Mouse (Mus musculus) gastrocnemius, postnatal 10 days (tissue): ENCODE data around the gene Rab24. TPM values are rescaled to one million over a fixed set of nuclear protein-coding genes. Genes with fewer than 3 reads are reported as not detected.

Source experiments
- DNase-seq: peaks from one replicate; pipeline ENCODE4 v3.0.0; 2021; ENCODE audit warnings: mixed read lengths
- total RNA-seq, 2 experiments: library from RNA; stranded (reverse); gene quantifications; 2 replicates each; pipeline ENCODE4 v1.2.3; 2021

The Rab24 gene
- total RNA-seq, 2 experiments from 2014 or later: 36.0 to 37.2 TPM

DNA sequence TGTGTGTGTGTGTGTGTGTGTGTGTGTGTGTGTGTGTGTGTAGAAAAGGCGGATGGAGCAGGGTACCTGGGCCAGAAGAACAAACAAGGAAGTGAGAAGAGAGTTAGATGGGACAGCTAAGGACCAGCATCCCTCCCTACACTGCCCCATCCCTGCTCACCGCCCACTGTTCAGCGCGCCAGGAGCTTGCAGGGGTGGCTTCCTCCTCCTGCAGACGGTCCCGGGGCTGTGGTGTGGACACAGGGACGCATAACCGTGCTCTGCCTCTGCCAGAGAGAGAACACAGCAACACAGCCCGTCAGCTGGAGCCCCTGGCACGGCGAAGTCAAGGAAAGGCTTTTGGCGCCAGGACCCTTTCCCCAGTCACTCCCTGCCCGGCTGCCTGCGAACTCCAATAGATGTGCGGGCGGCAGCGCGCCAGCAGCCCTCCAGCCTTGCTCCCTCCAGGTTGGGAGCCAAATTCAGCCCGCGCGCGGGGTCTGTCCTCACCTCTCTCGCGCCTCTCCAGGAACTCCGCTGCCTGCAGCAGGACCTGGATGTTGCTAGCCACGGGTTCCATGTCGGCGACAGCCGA, 7.5 kb upstream of the Rab24 start:
- DNase-seq: peak; percentile 55

DNA sequence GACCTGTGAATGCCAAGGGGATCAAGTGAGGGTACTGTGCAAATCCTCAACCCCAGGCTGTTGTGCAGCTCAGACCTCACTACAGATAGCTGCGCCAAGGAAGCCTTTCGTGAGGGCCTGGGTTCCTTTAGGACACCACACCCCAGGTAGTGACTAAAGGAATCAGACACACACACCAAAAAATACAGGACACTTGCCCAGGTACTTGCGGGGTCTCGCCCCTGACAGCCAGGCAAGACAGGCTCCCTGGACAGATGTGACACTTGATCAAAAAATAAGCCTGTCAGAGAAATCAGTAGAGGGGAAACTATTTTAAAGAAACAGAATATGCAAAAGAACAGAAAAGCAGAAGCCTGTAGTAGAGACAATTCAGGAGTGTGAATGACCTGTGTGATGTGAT, 6.9 kb upstream of the Rab24 start:
- no peak for DNase-seq

DNA sequence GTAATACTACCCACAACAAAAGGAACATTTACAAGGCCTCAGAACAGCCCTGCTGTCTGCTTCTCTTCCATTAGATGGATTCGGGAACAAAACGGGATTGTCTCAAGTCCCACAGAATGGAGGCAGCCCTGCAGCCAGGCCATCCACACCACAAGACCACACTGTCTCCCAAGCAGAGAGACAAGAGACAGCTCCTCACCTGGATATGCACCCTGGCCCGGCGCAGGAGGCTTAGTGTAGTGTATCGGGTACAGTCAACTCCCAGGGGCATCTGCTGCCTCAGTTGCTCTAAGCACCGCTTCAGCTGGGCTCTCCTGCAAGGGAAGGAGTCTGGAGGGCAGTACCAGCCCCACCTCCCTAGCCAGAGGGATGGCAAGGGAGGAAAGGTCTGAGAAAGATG, 6.4 kb upstream of the Rab24 start:
- no peak for DNase-seq

- peak; percentile 78 for DNase-seq
Measured at GRCm38 (mm10) chr13:55327633-55328032, 5.9 kb upstream of the Rab24 start.

DNA sequence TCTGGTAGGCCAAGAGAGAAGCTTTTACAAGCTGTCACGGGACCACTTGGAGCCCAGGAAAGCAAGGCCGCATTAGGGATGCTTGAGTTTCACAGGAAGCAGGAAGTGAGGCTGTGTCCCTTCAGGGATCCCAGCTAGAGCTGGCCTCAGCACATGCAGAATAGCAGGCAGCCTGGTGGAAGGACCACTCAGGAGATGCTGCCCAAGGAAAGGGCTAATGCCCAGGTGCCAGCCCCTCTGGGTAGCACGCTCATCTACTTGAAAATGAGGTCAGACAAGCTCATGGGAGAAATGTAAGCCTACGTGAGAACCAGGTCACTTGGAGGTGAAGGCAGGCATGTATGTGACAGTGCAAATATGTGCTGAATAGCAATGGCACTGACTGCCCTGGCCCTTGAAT, 5.4 kb upstream of the Rab24 start:
- DNase-seq: no peak

DNA sequence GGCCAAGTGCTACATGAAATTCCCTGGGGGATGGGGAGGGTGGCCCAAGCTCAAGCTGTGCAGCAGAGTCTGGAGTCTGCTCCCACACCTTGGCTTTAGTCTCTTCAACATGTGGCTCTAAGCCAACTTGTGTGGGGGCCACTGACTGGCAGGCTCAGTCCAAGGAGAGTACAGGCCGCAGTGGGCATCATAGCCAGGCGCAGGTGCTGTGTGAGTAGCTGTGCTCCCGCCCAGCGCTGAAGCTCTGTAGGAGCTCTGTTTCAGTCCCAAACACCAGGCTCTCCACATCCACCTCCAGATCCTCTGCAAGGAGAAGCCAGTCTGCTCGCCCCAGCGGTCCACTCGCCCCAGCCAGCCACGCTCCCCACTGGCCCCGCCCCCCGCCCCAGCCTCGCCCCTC, 3.9 kb upstream of the Rab24 start:
- no peak for DNase-seq

GRCm38 (mm10) chr13:55322130-55322825, 532 bp upstream of the Rab24 start:
- no peak for DNase-seq

GRCm38 (mm10) chr13:55319931-55320533, 1.7 kb downstream of the Rab24 start, which contains the start of gene Prelid1:
Prelid1 (plus strand) TSS chr13:55320500.
- DNase-seq: no peak

- no peak for DNase-seq
Measured at GRCm38 (mm10) chr13:55318351-55318750, 3.4 kb downstream of the Rab24 start.

DNA sequence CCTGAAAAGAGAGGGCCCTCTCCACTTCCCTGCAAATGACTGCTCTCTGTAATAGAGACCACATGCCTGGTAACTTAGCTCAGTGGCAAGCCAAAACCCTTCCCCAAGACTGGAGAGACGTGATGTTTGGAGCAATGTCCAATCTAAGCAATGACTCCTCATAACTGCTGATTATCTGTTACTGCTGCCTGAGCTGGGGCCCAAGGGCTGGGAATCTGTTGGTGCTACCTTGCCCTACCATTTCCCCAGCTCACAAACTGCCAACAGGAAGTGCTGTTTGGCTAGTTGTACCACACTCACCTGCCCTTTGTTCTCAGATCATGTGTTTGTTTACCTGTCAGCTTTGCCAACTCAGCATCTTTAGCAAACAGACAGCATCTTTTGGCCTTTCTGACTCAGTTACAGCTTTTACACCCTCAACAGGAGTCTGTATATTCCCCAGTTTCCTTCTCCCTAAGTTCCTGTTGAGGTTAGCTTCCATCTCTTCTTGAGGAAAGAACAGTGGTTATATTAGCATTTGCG, 6.8 kb downstream of the Rab24 start:
- DNase-seq: no peak

DNA sequence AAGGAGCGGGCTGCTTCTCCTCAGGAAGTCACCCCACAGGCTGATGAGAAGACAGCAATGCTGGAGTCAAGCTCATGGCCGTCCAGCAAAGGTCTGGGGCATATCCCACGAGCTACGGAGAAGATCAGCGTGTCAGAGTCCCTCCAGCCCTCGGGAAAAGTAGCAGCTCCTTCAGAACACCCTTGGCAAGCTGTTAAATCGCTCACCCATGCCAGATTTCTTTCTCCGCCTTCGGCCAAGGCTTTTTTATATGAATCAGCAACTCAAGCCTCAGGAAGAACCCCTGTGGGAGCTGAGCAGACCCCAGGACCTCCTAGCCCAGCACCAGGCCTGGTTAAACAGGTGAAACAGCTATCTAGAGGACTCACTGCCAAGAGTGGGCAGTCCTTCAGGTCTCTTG, 8.7 kb downstream of the Rab24 start:
- no peak for DNase-seq

- DNase-seq: no peak
Measured at GRCm38 (mm10) chr13:55312028-55312630, 9.6 kb downstream of the Rab24 start.

DNA sequence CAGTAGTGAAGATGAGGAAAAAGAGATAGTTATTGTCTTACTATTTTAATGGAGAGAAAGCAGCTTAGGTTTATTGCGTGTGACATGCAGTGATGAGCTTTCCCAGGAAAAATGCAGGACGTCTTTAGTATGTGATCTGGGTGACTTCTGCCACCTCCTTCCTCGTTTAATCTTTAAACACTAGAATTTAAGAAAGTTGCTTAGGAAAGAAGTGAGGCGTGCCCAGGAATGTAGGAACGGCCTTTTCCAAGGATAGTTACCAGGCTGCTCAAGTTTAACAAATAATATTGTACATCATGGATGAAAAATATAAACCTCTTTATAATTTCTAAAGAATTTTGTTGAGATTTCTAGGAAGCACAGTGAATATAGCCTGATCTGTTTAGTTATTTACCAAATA, 20.8 kb downstream of the Rab24 start:
- no peak for DNase-seq

GRCm38 (mm10) chr13:55296760-55297159, 25.0 kb downstream of the Rab24 start:
- no peak for DNase-seq

DNA sequence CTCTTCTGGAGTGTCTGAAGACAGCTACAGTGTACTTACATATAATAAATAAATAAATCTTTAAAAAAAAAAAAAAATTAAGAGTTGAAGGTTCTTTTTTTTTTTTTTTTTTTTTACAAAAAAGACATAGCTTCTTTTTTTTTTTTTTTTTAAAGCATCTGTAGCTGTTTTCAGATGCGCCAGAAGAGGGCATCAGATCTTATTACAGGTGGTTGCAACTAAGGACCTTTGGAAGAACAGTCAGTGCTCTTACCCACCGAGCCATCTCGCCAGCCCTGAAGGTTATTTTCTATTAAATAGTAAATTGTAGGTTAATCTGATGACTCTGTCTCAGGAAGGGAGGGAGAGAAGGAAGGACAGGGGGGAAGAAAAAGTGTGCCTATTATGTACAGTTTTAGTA, 32.9 kb downstream of the Rab24 start:
- no peak for DNase-seq

DNA sequence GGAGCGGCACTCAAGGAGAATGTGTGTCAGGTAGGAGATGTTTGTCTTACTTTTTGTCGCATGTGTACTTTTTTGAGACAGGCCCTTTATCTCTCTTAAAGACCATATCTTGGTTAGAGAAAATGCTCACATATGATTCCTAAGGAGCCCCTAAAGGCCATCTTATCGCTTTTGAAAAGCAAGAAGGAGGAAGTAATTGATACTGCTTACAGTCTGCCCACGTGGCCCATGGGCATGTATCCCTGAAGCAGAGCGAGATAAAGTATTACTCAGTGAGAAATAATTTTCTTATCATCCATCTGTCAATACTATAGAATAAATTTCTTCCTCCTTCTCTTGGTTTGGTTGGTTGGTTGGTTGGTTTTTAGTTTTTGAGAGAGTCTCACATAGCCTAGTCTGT, 44.1 kb downstream of the Rab24 start:
- DNase-seq: no peak

DNA sequence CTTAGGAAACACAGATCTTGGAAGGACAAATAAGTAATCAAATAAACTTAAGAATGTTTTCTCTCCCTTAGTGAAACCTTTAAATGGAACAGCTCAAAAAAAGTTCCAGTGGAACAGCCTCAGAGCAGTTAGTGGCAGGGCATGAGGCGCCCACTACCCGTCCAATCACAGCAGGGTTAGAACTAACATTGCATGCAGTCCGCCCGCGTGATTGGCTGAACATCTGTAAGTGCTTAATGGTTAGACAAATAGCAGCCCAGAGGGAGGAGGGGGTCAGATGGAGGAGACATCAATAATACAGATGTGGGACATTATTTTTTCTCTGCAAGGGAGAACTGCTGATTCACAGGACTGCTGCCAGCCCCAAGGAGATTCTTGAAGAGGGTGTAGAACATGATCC, 44.5 kb downstream of the Rab24 start:
- no peak for DNase-seq

Other genes starting within 250 kb of the Rab24 start
- 10 to 100 TPM; 17.3 to 22.8 TPM for gene Uimc1, start 221.6 kb downstream of the Rab24 start, total RNA-seq
- gene Zfp346, start 216.6 kb downstream of the Rab24 start, total RNA-seq: 10 to 100 TPM; 12.5 to 16.5 TPM
- not detected for gene Gm17617, start 188.4 kb downstream of the Rab24 start, total RNA-seq
- 10 to 100 TPM; 16.3 to 24.5 TPM for gene Fgfr4, start 169.3 kb downstream of the Rab24 start, total RNA-seq
- gene Nsd1, start 112.2 kb downstream of the Rab24 start, total RNA-seq: 10 to 100 TPM; 75.4 to 89.6 TPM
- gene Prelid1, start 1.4 kb downstream of the Rab24 start, total RNA-seq: 10 to 100 TPM; 66.3 to 79.2 TPM
- 1 to 10 TPM; 6.2 to 7.8 TPM for gene Mxd3, start 7.9 kb upstream of the Rab24 start, total RNA-seq
- 10 to 100 TPM; 37.0 to 45.1 TPM for gene Lman2, start 40.8 kb upstream of the Rab24 start, total RNA-seq
- gene Rgs14, start 47.8 kb upstream of the Rab24 start, total RNA-seq: under 1 TPM; 0.19 to 0.36 TPM
- under 1 TPM in 1 of 2 experiments, not detected in 1; 0.11 TPM for gene Slc34a1, start 76.2 kb upstream of the Rab24 start, total RNA-seq
- gene Pfn3, start 93.3 kb upstream of the Rab24 start, total RNA-seq: not detected
- under 1 TPM in 1 of 2 experiments, not detected in 1; 0.34 TPM for gene F12, start 104.8 kb upstream of the Rab24 start, total RNA-seq
- 10 to 100 TPM; 17.4 to 22.3 TPM for gene Grk6, start 123.1 kb upstream of the Rab24 start, total RNA-seq
- gene Prr7, start 142.3 kb upstream of the Rab24 start, total RNA-seq: 1 to 10 TPM; 2.1 to 2.5 TPM
- 10 to 100 TPM; 52.6 to 71.2 TPM for gene Dbn1, start 166.2 kb upstream of the Rab24 start, total RNA-seq
- 100 to 1,000 TPM; 458 to 513 TPM for gene Pdlim7, start 191.7 kb upstream of the Rab24 start, total RNA-seq
- gene Dok3, start 207.3 kb upstream of the Rab24 start, total RNA-seq: 1 to 10 TPM; 2.0 to 4.0 TPM
- gene Ddx41, start 214.7 kb upstream of the Rab24 start, total RNA-seq: 10 to 100 TPM; 12.7 to 13.7 TPM
- gene Fam193b, start 249.2 kb upstream of the Rab24 start, total RNA-seq: 10 to 100 TPM; 19.9 to 26.5 TPM